Mouse (Mus musculus) CH12.LX (cell line): ENCODE data around the gene B4galt1. TPM values are rescaled to one million over a fixed set of nuclear protein-coding genes. Genes with fewer than 3 reads are reported as not detected.
A peak's percentile ranks its signal among the peaks of the same experiment; 100 is the strongest.

ENCODE experiments used
- DNase-seq: peaks from one replicate; pipeline ENCODE4 v3.0.0-alpha.2; 2013; ENCODE audit errors: extremely low read depth
- H3K27ac ChIP-seq: 2 replicates; pipeline ENCODE4 v1.5.1; 2012; ENCODE audit warnings: low read depth, mild to moderate bottlenecking, control low read depth, moderate library complexity; ENCODE audit not compliant: insufficient read depth
- H3K27me3 ChIP-seq: replicated peaks from 2 replicates; pipeline ENCODE3; 2012; ENCODE audit warnings: inconsistent platforms
- H3K36me3 ChIP-seq, 2 experiments: replicated peaks in 1 of 2; 2 replicates each; pipeline versions ENCODE3 to v1.6.1; 2012; ENCODE audit warnings: inconsistent platforms in 1 of 2, low read length in 1 of 2, mild to moderate bottlenecking in 1 of 2, mixed read lengths in 1 of 2, moderate library complexity in 1 of 2; ENCODE audit not compliant: control insufficient read depth in 1 of 2, insufficient read depth in 1 of 2
- H3K4me1 ChIP-seq, 2 experiments: 2 replicates each; pipeline ENCODE4 v1.6.1; 2012; ENCODE audit warnings: inconsistent platforms in 1 of 2, moderate library complexity in 1 of 2; ENCODE audit not compliant: insufficient read depth in 2 of 2, control insufficient read depth in 1 of 2
- H3K4me2 ChIP-seq: 2 replicates; pipeline ENCODE4 v1.6.1; 2012; ENCODE audit warnings: low read depth, mild to moderate bottlenecking, control low read depth; ENCODE audit not compliant: poor library complexity, insufficient read depth, severe bottlenecking
- H3K4me3 ChIP-seq, 3 experiments: fragments of 150-350 bp in 1 of 3; sonication (generic) in 1 of 3; replicated peaks in 1 of 3; 2 replicates each; pipeline versions ENCODE3 to v1.5.1; 2011 to 2012; ENCODE audit warnings: low read depth in 2 of 3, low read length in 2 of 3, mild to moderate bottlenecking in 2 of 3, moderate library complexity in 2 of 3, control low read depth in 1 of 3, improper control_type of control experiment in 1 of 3, inconsistent platforms in 1 of 3, mixed read lengths in 1 of 3; ENCODE audit not compliant: poor library complexity in 1 of 3
- H3K79me2 ChIP-seq: replicated peaks from 2 replicates; pipeline ENCODE4 v1.6.1; 2012; ENCODE audit warnings: mild to moderate bottlenecking, moderate library complexity; ENCODE audit not compliant: control insufficient read depth, poor library complexity, insufficient read depth, severe bottlenecking; ENCODE audit errors: extremely low read depth
- H3K9ac ChIP-seq: 2 replicates; pipeline ENCODE4 v1.6.1; 2012; ENCODE audit warnings: low read depth, mild to moderate bottlenecking, control low read depth, moderate library complexity; ENCODE audit not compliant: insufficient read depth
- H3K9me3 ChIP-seq: replicated peaks from 2 replicates; pipeline ENCODE3; 2012; ENCODE audit warnings: low read length, inconsistent platforms, mixed read lengths
- BHLHE40 ChIP-seq: IDR thresholded peaks from 2 replicates; pipeline ENCODE4 v1.6.1; 2011; ENCODE audit warnings: mild to moderate bottlenecking, low read depth, low read length, improper control_type of control experiment
- CHD1 ChIP-seq: IDR thresholded peaks from 2 replicates; pipeline ENCODE4 v1.6.1; 2012; ENCODE audit warnings: low read depth, low read length, improper control_type of control experiment, inconsistent platforms
- CHD2 ChIP-seq: IDR thresholded peaks from 2 replicates; pipeline ENCODE4 v1.6.1; 2011; ENCODE audit warnings: low read length, improper control_type of control experiment
- E2F4 ChIP-seq: IDR thresholded peaks from 2 replicates; pipeline ENCODE4 v1.6.1; 2011; ENCODE audit warnings: low read depth, low read length, improper control_type of control experiment; ENCODE audit not compliant: insufficient replicate concordance
- EP300 ChIP-seq: IDR thresholded peaks from 2 replicates; pipeline ENCODE4 v1.6.1; 2011; ENCODE audit warnings: low read length, improper control_type of control experiment
- ETS1 ChIP-seq: conservative IDR thresholded peaks from 2 replicates; pipeline ENCODE4 v1.6.1; 2012; ENCODE audit warnings: low read depth, mild to moderate bottlenecking, inconsistent platforms, low read length, improper control_type of control experiment, moderate library complexity
- HCFC1 ChIP-seq: IDR thresholded peaks from 2 replicates; pipeline ENCODE4 v1.6.1; 2012; ENCODE audit warnings: low read depth, mild to moderate bottlenecking, inconsistent platforms, low read length, improper control_type of control experiment
- IRF4 ChIP-seq: IDR thresholded peaks from 2 replicates; pipeline ENCODE4 v1.6.1; 2014; ENCODE audit warnings: low read depth, mild to moderate bottlenecking, inconsistent platforms, low read length, improper control_type of control experiment
- JUN ChIP-seq: IDR thresholded peaks from 2 replicates; pipeline ENCODE4 v1.6.1; 2011; ENCODE audit warnings: low read depth, mild to moderate bottlenecking, low read length, improper control_type of control experiment, moderate library complexity; ENCODE audit not compliant: insufficient read depth
- JUND ChIP-seq: conservative IDR thresholded peaks from 2 replicates; pipeline ENCODE4 v1.6.1; 2011; ENCODE audit warnings: low read depth, low read length, improper control_type of control experiment
- KAT2A ChIP-seq: IDR thresholded peaks from 2 replicates; pipeline ENCODE4 v1.6.1; 2012; ENCODE audit warnings: low read length, improper control_type of control experiment, inconsistent platforms; ENCODE audit not compliant: insufficient replicate concordance
- MAX ChIP-seq: IDR thresholded peaks from 2 replicates; pipeline ENCODE4 v1.6.1; 2011; ENCODE audit warnings: low read length, improper control_type of control experiment
- MEF2A ChIP-seq: IDR thresholded peaks from 2 replicates; pipeline ENCODE4 v1.6.1; 2014; ENCODE audit warnings: low read depth, mild to moderate bottlenecking, inconsistent platforms, low read length, improper control_type of control experiment, borderline replicate concordance
- MYC ChIP-seq: IDR thresholded peaks from 2 replicates; pipeline ENCODE4 v1.6.1; 2011; ENCODE audit warnings: low read depth, mild to moderate bottlenecking, improper control_type of control experiment, low read length
- NELFE ChIP-seq: IDR thresholded peaks from 2 replicates; pipeline ENCODE4 v1.6.1; 2011; ENCODE audit warnings: low read depth, low read length, improper control_type of control experiment
- NRF1 ChIP-seq: IDR thresholded peaks from 2 replicates; pipeline ENCODE4 v1.6.1; 2014; ENCODE audit warnings: low read depth, mild to moderate bottlenecking, inconsistent platforms, low read length, improper control_type of control experiment, moderate library complexity
- PAX5 ChIP-seq: IDR thresholded peaks from 2 replicates; pipeline ENCODE4 v1.6.1; 2012; ENCODE audit warnings: low read length, inconsistent platforms, mixed read lengths
- POLR2AphosphoS2 ChIP-seq: IDR thresholded peaks from 2 replicates; pipeline ENCODE4 v1.6.1; 2011; ENCODE audit warnings: low read depth, low read length, improper control_type of control experiment
- RAD21 ChIP-seq: IDR thresholded peaks from 2 replicates; pipeline ENCODE4 v1.6.1; 2011; ENCODE audit warnings: low read depth, mild to moderate bottlenecking, low read length, improper control_type of control experiment, moderate library complexity
- RCOR1 ChIP-seq: conservative IDR thresholded peaks from 2 replicates; pipeline ENCODE4 v1.6.1; 2012; ENCODE audit warnings: low read depth, mild to moderate bottlenecking, inconsistent platforms, low read length, improper control_type of control experiment
- SIN3A ChIP-seq: IDR thresholded peaks from 2 replicates; pipeline ENCODE4 v1.6.1; 2012; ENCODE audit warnings: low read length, improper control_type of control experiment, inconsistent platforms
- TBP ChIP-seq: conservative IDR thresholded peaks from 2 replicates; pipeline ENCODE4 v1.6.1; 2011; ENCODE audit warnings: low read depth, low read length, improper control_type of control experiment
- TCF12 ChIP-seq: IDR thresholded peaks from 2 replicates; pipeline ENCODE4 v1.6.1; 2014; ENCODE audit warnings: low read depth, mild to moderate bottlenecking, inconsistent platforms, low read length, improper control_type of control experiment
- UBTF ChIP-seq: IDR thresholded peaks from 2 replicates; pipeline ENCODE4 v1.6.1; 2012; ENCODE audit warnings: low read depth, mild to moderate bottlenecking, inconsistent platforms, low read length, improper control_type of control experiment, moderate library complexity
- USF1 ChIP-seq: IDR thresholded peaks from 2 replicates; pipeline ENCODE4 v1.6.1; 2014; ENCODE audit warnings: low read depth, mild to moderate bottlenecking, inconsistent platforms, low read length, improper control_type of control experiment
- USF2 ChIP-seq: conservative IDR thresholded peaks from 2 replicates; pipeline ENCODE4 v1.6.1; 2011; ENCODE audit warnings: low read depth, low read length, improper control_type of control experiment
- ZC3H11A ChIP-seq: IDR thresholded peaks from 2 replicates; pipeline ENCODE4 v1.6.1; 2012; ENCODE audit warnings: low read depth, mild to moderate bottlenecking, inconsistent platforms, low read length, improper control_type of control experiment
- ZKSCAN1 ChIP-seq: IDR thresholded peaks from 2 replicates; pipeline ENCODE4 v1.6.1; 2012; ENCODE audit warnings: low read depth, inconsistent platforms, low read length, improper control_type of control experiment, borderline replicate concordance
- dilution Hi-C: fragments of 300-500 bp; cut with MboI; formaldehyde crosslinking; loops from 2 replicates; pipeline ENCODE4 v1.14.3; 2020; ENCODE audit warnings: low sequenced_read_pairs; ENCODE audit not compliant: extremely low pct_unique_long_range_greater_than_20kb, extremely low pct_ligation_motif_present
- in situ Hi-C: fragments of 300-500 bp; cut with MboI; formaldehyde crosslinking; loops from 3 replicates; pipeline ENCODE4 v1.14.3; 2019; ENCODE audit warnings: low sequenced_read_pairs, low pct_ligation_motif_present, low pct_unique_long_range_greater_than_20kb, mixed read lengths
- polyA plus RNA-seq: library from polyadenylated mRNA; unstranded; fragments of >175 nt; gene quantifications from 2 replicates; pipeline ENCODE4 v1.2.1, GENCODE M21; 2012; ENCODE audit warnings: low read depth; ENCODE audit not compliant: insufficient read length
- total RNA-seq, 2 experiments: library from RNA; depleted of rRNA; stranded (reverse); fragments of 300-350 nt in 1 of 2; fragments of >200 nt in 1 of 2; gene quantifications; 2 replicates each; pipeline ENCODE4 v1.2.3; 2012 to 2014

The B4galt1 gene
- total and polyA plus RNA-seq, 3 experiments: 46.6 to 80.2 (median 66.6) TPM

DNA sequence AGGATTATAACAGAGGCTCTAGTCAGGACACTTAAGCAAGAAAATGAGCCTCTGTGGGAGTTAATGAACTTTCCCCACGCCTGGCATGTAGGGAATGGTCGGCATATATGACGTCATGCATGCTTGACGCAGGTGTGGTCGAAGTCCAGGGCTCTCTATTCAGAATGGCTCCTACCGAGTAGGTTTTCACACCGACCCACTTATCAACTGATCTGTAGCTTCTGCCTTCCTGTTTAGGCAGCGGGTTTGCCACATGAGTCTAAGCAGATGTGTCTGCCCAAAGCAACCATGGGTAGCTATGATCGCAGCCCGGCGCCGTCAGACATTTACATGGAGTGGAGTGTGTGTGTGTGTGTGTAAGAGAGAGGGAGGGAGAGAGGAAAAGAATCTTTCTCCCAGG is 14.6 kb downstream of the B4galt1 start:
- Histone ChIP-seq H3K36me3 (peaks cover 3 to 66% of the 10 kb centered on the region in 2 experiments), H3K4me1 (peaks cover 34 to 89% of the 10 kb centered on the region in 2 experiments), H3K4me3 (no peak overlapping the region), H3K4me2 (peak overlapping the region; percentile 48), H3K9ac (no peak overlapping the region), H3K9me3 (no peaks in the 10 kb centered on the region), H3K79me2 (peaks cover 81% of the 10 kb centered on the region), H3K27ac (peak overlapping the region; percentile 64), H3K27me3 (no peaks in the 10 kb centered on the region)
- dilution Hi-C loops (no loop called here), in situ Hi-C loops (no loop called here)
- DNase-seq: no peak
- TF ChIP-seq NELFE: no peak
- TF ChIP-seq MYC: no peak; the same call in 1 of the 2 replicates
- TF ChIP-seq IRF4: no peak
- TF ChIP-seq JUN: peak; percentile 30; the same call in 1 of the 2 replicates
- TF ChIP-seq BHLHE40: no peak
- TF ChIP-seq USF1: no peak
- TF ChIP-seq ETS1: peak; percentile 35; the same call in 1 of the 2 replicates
- no peak for TF ChIP-seq KAT2A
- 0 out of 2 replicates have a peak, but pooled peaks have one; percentile 27 for TF ChIP-seq EP300
- TF ChIP-seq JUND: peak; percentile 52
- no peak for TF ChIP-seq CHD2
- TF ChIP-seq PAX5: no peak

GRCm38 (mm10) chr4:40837451-40838285 is 16.1 kb downstream of the B4galt1 start:
- Histone ChIP-seq H3K79me2 (peaks cover 88% of the 10 kb centered on the region), H3K9ac (peak overlapping the region; percentile 66), H3K4me1 (peaks cover 31 to 88% of the 10 kb centered on the region in 2 experiments), H3K4me2 (peak overlapping the region; percentile 69), H3K4me3 (peak overlapping the region in 1 of 3 experiments; percentile 23), H3K36me3 (peaks cover 3 to 69% of the 10 kb centered on the region in 2 experiments), H3K9me3 (no peaks in the 10 kb centered on the region), H3K27me3 (no peaks in the 10 kb centered on the region), H3K27ac (peak overlapping the region; percentile 84)
- dilution Hi-C loops: no loop called here
- no peak for DNase-seq
- in situ Hi-C loops: no loop called here
- TF ChIP-seq HCFC1 (no peak), IRF4 (no peak; the same call in 1 of the 2 replicates), ZKSCAN1 (no peak), MEF2A (peak; percentile 89; the same call in 1 of the 2 replicates), TCF12 (peak; percentile 50; the same call in 1 of the 2 replicates), NRF1 (no peak), E2F4 (no peak), JUN (0 out of 2 replicates have a peak, but pooled peaks have one; percentile 12), RCOR1 (no peak; the same call in 1 of the 2 replicates), ZC3H11A (no peak), MAX (peak; percentile 38; the same call in 1 of the 2 replicates), CHD1 (no peak), MYC (0 out of 2 replicates have a peak, but pooled peaks have one; percentile 35), EP300 (peak; percentile 55; the same call in 1 of the 2 replicates), CHD2 (no peak), TBP (no peak), NELFE (no peak), USF2 (no peak), PAX5 (no peak), SIN3A (no peak), UBTF (no peak), RAD21 (no peak), BHLHE40 (no peak; the same call in 1 of the 2 replicates), KAT2A (no peak), POLR2AphosphoS2 (no peak)
